Mouse (Mus musculus): ENCODE data around the gene Rad18.

Rad18 gene

DNA sequence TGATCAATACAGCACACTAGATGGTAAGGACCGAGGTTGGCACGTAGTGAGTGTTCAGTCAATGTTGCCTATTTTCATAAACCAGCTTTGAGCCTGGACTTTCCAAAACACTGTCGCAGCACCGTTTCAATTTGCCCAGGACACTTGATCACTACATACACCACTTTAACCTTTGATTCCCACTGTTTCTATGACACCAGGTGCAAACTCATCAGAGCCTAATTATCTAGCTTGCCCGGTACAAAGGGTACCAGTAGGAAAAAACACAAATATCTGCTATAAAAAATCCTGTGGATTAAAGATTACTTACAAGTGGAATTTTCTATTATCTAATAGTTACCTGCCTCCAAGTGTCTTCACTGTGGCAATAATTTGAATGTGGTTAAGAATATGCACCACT lies 64.4 kb downstream of the Rad18 start:
- DNase-seq = no peak

- DNase-seq = no peak
These were observed 66.2 kb downstream of the Rad18 start for GRCm38 (mm10) chr6:112630291-112630690.

DNA sequence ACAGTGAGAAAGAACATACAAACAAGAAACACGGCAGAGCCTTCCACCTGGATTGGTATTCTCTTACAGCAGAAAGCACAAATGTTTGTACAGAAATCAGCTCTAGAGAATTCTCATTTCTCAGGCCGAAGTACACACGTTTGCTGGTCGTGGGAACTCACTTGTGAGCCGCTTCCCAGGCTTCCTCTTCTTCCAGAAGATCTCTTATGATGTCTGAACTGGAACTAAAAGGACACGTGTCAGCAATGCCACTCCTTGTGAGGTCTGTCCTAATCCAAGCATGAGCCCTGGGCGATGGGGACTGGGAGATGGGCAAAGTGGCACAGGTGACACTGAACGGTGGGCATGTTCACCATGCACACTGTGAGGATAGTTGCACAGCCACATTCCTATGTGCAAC lies 68.2 kb downstream of the Rad18 start:
- no peak for DNase-seq

GRCm38 (mm10) chr6:112622321-112622720 lies 74.2 kb downstream of the Rad18 start:
- no peak for DNase-seq

DNA sequence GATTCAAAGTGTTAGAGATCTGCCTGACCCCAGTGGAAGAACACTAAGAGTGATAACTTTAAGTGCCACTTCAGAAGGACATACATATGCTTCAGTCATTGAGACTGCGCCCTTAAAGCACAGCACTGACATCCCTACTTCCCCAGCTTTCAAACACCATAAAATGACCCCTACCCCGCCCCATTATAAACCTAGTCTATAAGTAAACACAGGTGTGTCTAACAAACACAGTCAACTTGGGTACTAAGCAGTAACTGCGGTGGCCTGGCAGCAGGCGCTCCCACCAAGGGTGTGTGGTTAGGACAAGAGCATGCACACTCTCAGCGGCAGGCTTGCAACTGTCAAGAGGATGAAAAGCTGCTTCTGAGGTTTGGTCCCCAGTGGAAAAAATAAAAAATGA lies 76.5 kb downstream of the Rad18 start:
- DNase-seq = no peak

- no peak for DNase-seq
These were observed 78.7 kb downstream of the Rad18 start for GRCm38 (mm10) chr6:112617728-112618318.

GRCm38 (mm10) chr6:112609027-112609426 lies 87.5 kb downstream of the Rad18 start:
- DNase-seq = no peak

DNA sequence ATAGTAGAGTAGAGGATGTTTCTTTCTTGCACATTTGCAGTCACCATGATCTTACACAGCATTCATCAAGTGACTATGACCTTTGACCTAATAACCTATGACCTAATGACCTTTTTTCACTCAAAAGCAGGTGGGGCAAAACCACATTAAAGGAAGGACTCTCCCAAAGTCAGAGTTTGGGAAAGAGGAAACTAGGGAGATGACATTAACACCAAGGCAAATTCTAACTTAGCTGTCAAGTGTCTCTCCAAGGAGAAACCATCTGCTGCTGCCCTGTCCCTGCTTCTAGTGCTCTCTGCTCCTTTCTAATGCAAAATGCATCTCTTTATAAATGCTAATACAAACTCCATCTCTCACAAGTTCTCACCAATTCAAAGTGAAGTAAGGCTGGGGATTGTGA lies 92.6 kb downstream of the Rad18 start:
- no peak for DNase-seq

DNA sequence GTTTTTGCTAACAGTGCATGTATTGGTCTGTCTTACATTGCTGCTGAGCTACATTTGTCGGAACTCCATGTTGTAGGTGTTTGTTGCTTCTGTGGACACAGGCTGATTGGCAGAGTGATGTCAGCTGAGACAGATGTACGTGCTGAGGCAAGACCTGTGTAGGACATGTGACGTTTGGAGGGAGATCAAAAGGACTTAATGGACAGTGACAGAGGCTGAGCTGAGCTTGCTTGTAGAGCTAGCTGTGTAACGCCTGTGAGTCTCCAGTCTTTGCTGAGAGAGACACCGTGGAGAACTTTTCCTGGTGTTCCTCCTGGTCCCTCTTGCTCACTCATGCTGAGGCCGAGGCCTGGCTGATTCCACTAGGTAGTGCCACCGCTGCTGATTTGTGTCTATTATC lies 101.5 kb downstream of the Rad18 start:
- no peak for DNase-seq

DNA sequence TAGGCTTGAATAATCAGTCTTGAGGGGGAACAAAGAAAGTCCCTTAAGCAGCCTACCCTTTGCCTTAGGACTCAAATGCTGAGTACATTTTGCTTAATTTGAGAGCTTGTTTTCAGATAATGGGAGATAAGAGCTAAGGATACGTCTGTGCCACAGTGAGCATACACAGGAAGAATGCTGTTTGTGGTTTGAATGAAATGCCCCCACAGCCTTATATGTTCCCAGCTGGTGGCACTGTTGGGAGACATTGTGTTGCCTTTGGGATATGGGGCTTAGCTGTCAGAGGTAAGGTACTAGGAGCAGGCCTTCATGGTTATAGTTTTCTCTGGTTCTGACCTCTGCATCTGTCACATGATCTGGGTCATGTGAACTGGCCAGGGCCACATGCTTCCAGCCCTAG lies 108.6 kb downstream of the Rad18 start:
- no peak for DNase-seq

- DNase-seq = no peak
These were observed 109.5 kb downstream of the Rad18 start for GRCm38 (mm10) chr6:112586999-112587398.

DNA sequence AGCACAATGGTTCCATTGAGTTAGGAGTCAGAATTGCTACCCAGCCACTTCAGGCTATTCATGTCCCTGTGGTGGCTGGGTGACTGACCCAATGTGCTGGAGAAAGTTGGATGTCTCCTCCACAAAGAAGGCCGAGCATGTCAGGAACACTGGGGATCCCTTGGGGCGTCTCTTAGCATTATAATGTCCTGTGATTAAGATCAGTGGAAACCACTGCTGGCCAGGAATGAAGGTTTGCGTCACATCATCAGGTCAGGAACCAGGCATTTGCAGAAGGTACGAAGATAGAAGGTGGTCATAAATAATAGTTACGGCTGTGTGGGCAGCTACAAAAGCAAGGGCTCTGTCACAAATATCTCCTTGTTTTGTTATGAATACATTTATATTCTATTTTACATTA lies 111.5 kb downstream of the Rad18 start:
- no peak for DNase-seq

DNA sequence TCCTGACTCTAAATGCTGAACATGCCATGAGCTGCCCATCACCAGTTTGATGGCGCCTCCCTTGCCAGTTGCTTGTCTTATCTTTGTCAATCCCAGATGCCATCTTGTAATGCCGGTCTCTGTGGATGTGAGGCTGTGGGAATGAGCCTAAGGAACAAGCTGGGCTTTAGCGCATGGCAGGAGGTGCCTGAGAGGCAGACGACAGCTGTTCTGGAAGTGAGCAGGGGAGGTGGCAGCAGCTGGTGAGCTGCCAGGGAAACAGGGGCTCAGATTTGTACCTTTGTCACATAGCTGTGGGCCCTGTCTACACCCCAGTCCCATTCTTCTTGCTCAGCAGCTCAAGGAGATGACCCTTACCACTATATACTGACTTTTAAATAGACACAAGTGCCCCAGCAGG lies 114.5 kb downstream of the Rad18 start:
- no peak for DNase-seq

DNA sequence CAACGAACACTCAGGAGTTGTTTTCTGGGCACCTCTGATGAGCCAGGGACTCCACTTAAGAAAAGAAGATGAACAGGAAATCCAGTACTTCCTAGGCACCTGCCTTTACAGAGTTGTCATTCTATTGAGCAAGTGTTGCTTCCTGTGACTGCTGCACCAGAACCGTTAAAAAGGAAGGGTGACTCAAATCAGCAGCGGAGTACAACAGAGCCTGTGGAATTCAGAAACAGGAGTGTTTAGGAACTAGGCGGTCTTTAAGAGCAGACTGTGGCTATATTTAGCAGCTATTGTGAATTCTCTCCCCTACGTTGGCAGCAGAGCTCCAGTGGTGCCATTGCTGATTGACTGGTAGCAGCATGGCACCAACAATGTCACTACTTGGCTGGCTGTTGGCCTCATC lies 119.3 kb downstream of the Rad18 start:
- DNase-seq = peak; percentile 58

DNA sequence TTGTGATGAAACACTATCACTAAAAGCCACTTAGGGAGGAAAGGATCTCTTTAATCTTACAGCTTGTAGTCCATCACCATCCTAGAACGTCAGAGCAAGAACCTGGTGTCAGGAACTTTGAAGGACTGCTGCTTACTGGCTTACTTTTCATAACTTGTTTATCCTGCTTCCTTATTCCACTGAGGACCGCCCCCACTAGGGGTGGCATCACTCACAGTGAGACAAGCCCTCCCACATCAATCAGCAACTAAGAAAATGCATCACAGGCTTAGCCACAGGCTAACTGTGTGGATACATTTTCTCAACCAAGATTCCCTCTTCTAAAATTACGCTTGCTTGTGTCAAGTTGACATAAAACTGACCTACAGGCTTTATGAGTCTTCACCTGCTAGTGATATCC lies 121.9 kb downstream of the Rad18 start:
- DNase-seq = peak; percentile 54

GRCm38 (mm10) chr6:112570413-112570812 lies 126.1 kb downstream of the Rad18 start:
- no peak for DNase-seq

All from thymus, postnatal 14 days (tissue).